ENCODE assay signal across 12 mouse cellular contexts in genomic region chr8:4510824-4511223, GRCm38 (mm10). TPM values are rescaled to one million over a fixed set of nuclear protein-coding genes. Genes with fewer than 3 reads are reported as not detected.
DNase-seq lines count a peak whose midpoint lies in the region; ATAC-seq and TF ChIP-seq lines count a peak whose summit lies in the region.
"Had no signal": no experiment of that assay in that cellular context is flagged by ENCODE, and none has a peak within 500 bp of the region (broad histone marks: within the 10 kb centered on the region; RNA-seq: fewer than 3 reads in every experiment).

No protein-coding gene starts in this region.

- no peak overlapping the region for H3K4me3 ChIP-seq in heart, embryonic 14.5 days (ENCODE audit: control insufficient read depth in 1 of 2, insufficient read depth in 1 of 2, low read depth in 1 of 2, low read length in 2 of 2)
- H3K4me3 ChIP-seq in midbrain, postnatal 0 days (ENCODE audit: low read depth, low read length), result no peak overlapping the region
- H3K4me3 ChIP-seq in midbrain, embryonic 11.5 days (ENCODE audit: low read depth, low read length), result no peak overlapping the region
- no peak overlapping the region for H3K4me3 ChIP-seq in embryonic facial prominence, embryonic 13.5 days
- H3K4me3 ChIP-seq in stomach, embryonic 14.5 days (ENCODE audit: low read depth, low read length), result no peak overlapping the region
- H3K4me3 ChIP-seq: megakaryocyte, embryonic 14.5 days; neural tube, embryonic 13.5 days had no signal

- peak overlapping the region; percentile 51 for H3K4me2 ChIP-seq in heart, embryonic 14.5 days (ENCODE audit: low read length)
- no peak overlapping the region for H3K4me2 ChIP-seq in midbrain, postnatal 0 days (ENCODE audit: low read depth, low read length, poor library complexity, severe bottlenecking)
- H3K4me2 ChIP-seq in midbrain, embryonic 11.5 days, result no peak overlapping the region
- H3K4me2 ChIP-seq in embryonic facial prominence, embryonic 13.5 days, result no peak overlapping the region
- no peak overlapping the region for H3K4me2 ChIP-seq in stomach, embryonic 14.5 days (replicated peaks; ENCODE audit: low read depth, low read length)
- H3K4me2 ChIP-seq: neural tube, embryonic 13.5 days had no signal

- peaks cover 41 to 84% of the 10 kb centered on the region in 2 experiments for H3K4me1 ChIP-seq in heart, embryonic 14.5 days (ENCODE audit: control insufficient read depth in 2 of 2, insufficient read depth in 2 of 2, low read length in 2 of 2)
- H3K4me1 ChIP-seq in midbrain, postnatal 0 days (ENCODE audit: insufficient read depth, low read length), result peaks cover 5% of the 10 kb centered on the region; the same call in 1 of the 2 replicates
- peaks cover 14% of the 10 kb centered on the region for H3K4me1 ChIP-seq in midbrain, embryonic 11.5 days (ENCODE audit: control insufficient read depth, insufficient read depth, low read length)
- H3K4me1 ChIP-seq in embryonic facial prominence, embryonic 13.5 days, result peaks cover 14% of the 10 kb centered on the region
- H3K4me1 ChIP-seq in stomach, embryonic 14.5 days (ENCODE audit: control insufficient read depth, insufficient read depth, low read length), result peaks cover 24% of the 10 kb centered on the region

- 80% methylated on average over 4 of the region's 4 CpGs for WGBS in heart, embryonic 14.5 days
- WGBS in midbrain, postnatal 0 days, result 84% methylated on average over 4 of the region's 4 CpGs
- WGBS in midbrain, embryonic 11.5 days, result 81% methylated on average over 4 of the region's 4 CpGs
- WGBS in embryonic facial prominence, embryonic 13.5 days, result 82% methylated on average over 4 of the region's 4 CpGs
- WGBS in stomach, embryonic 14.5 days, result 74% methylated on average over 4 of the region's 4 CpGs

- no peaks in the 10 kb centered on the region for H3K9me3 ChIP-seq in heart, embryonic 14.5 days (ENCODE audit: control insufficient read depth, low read length)
- no peaks in the 10 kb centered on the region for H3K9me3 ChIP-seq in midbrain, postnatal 0 days (ENCODE audit: low read length)
- no peaks in the 10 kb centered on the region for H3K9me3 ChIP-seq in midbrain, embryonic 11.5 days (ENCODE audit: control insufficient read depth, low read length)
- H3K9me3 ChIP-seq in embryonic facial prominence, embryonic 13.5 days, result no peaks in the 10 kb centered on the region
- no peaks in the 10 kb centered on the region for H3K9me3 ChIP-seq in stomach, embryonic 14.5 days (ENCODE audit: control insufficient read depth, low read depth, low read length)
- H3K9me3 ChIP-seq: megakaryocyte, embryonic 14.5 days; neural tube, embryonic 13.5 days had no signal

- no peak for DNase-seq in heart, adult 9 months (ENCODE audit: low spot score in 2 of 2)
- no peak for DNase-seq in midbrain, postnatal 0 days (ENCODE audit: low spot score)
- DNase-seq in midbrain, embryonic 11.5 days (ENCODE audit: low spot score, missing footprints), result no peak
- DNase-seq in adrenal gland, adult 8-10 months, result no peak
- DNase-seq: gastrocnemius, postnatal 36 days; kidney, postnatal 36 days had no signal

- no peak for ATAC-seq in heart, embryonic 14.5 days (ENCODE audit: insufficient number of reproducible peaks, insufficient read depth, low FRiP score, low read depth)
- no peak for ATAC-seq in midbrain, postnatal 0 days (ENCODE audit: low FRiP score)
- no peak for ATAC-seq in midbrain, embryonic 11.5 days (ENCODE audit: low FRiP score)
- no peak for ATAC-seq in embryonic facial prominence, embryonic 13.5 days (ENCODE audit: insufficient number of reproducible peaks, insufficient read depth, low FRiP score, low TSS enrichment, low read depth)
- ATAC-seq in stomach, embryonic 14.5 days (ENCODE audit: insufficient number of reproducible peaks, insufficient read depth, low FRiP score, low read depth), result no peak
- no peak for ATAC-seq in inflammation-experienced regulatory T-cells, adult 6 months

- peak; percentile 36 for TF ChIP-seq CTCF in midbrain, postnatal 0 days (IDR thresholded peaks at IDR 0.05)

- H3K27me3 ChIP-seq in heart, embryonic 14.5 days (ENCODE audit: control insufficient read depth, insufficient read depth, low read length), result no peaks in the 10 kb centered on the region
- H3K27me3 ChIP-seq in midbrain, postnatal 0 days (ENCODE audit: insufficient read depth, low read length), result no peaks in the 10 kb centered on the region
- H3K27me3 ChIP-seq in midbrain, embryonic 11.5 days (ENCODE audit: control insufficient read depth, insufficient read depth, low read length), result no peaks in the 10 kb centered on the region
- H3K27me3 ChIP-seq in embryonic facial prominence, embryonic 13.5 days, result no peaks in the 10 kb centered on the region
- no peaks in the 10 kb centered on the region for H3K27me3 ChIP-seq in stomach, embryonic 14.5 days (ENCODE audit: control insufficient read depth, insufficient read depth, low read length)
- H3K27me3 ChIP-seq: megakaryocyte, embryonic 14.5 days; neural tube, embryonic 13.5 days had no signal

- H3K9ac ChIP-seq in heart, embryonic 14.5 days (ENCODE audit: low read length), result 0 out of 2 replicates have a peak overlapping the region, but pooled peaks have one; percentile 62
- no peak overlapping the region for H3K9ac ChIP-seq in midbrain, postnatal 0 days (replicated peaks; ENCODE audit: low read length, poor library complexity, severe bottlenecking)
- no peak overlapping the region for H3K9ac ChIP-seq in midbrain, embryonic 11.5 days (ENCODE audit: low read length)
- H3K9ac ChIP-seq in embryonic facial prominence, embryonic 13.5 days, result no peak overlapping the region
- H3K9ac ChIP-seq in stomach, embryonic 14.5 days (replicated peaks; ENCODE audit: low read depth, low read length), result no peak overlapping the region
- H3K9ac ChIP-seq: neural tube, embryonic 13.5 days had no signal

- peaks cover 10% of the 10 kb centered on the region; the same call in 1 of the 2 replicates for H3K36me3 ChIP-seq in heart, embryonic 14.5 days (ENCODE audit: control insufficient read depth, insufficient read depth, low read length)
- no peaks in the 10 kb centered on the region for H3K36me3 ChIP-seq in midbrain, postnatal 0 days (ENCODE audit: insufficient read depth, low read length)
- no peaks in the 10 kb centered on the region for H3K36me3 ChIP-seq in midbrain, embryonic 11.5 days (ENCODE audit: control insufficient read depth, insufficient read depth, low read length)
- no peaks in the 10 kb centered on the region for H3K36me3 ChIP-seq in embryonic facial prominence, embryonic 13.5 days
- no peaks in the 10 kb centered on the region for H3K36me3 ChIP-seq in stomach, embryonic 14.5 days (ENCODE audit: control insufficient read depth, insufficient read depth, low read length)
- H3K36me3 ChIP-seq: neural tube, embryonic 13.5 days had no signal

- peak overlapping the region; percentile 93 to 98 for H3K27ac ChIP-seq in heart, embryonic 14.5 days (replicated peaks in 1 of 2; ENCODE audit: control insufficient read depth in 1 of 2, insufficient read depth in 1 of 2, low read depth in 2 of 2, low read length in 2 of 2)
- H3K27ac ChIP-seq in midbrain, postnatal 0 days (ENCODE audit: low read depth, low read length), result no peak overlapping the region
- no peak overlapping the region for H3K27ac ChIP-seq in midbrain, embryonic 11.5 days (ENCODE audit: low read depth, low read length)
- H3K27ac ChIP-seq in embryonic facial prominence, embryonic 13.5 days, result peak overlapping the region; percentile 35; the same call in 1 of the 2 replicates
- H3K27ac ChIP-seq in stomach, embryonic 14.5 days (ENCODE audit: low read length), result peak overlapping the region; percentile 89
- H3K27ac ChIP-seq: neural tube, embryonic 13.5 days had no signal

RNA-seq across cellular contexts. Expression of gene Cers4, which starts 18.0 kb away (rescaled TPM):
- polyA plus RNA-seq in heart, embryonic 14.5 days (2014; fragmentation: Nextera tagmentation; extraction: Ambion mirVana), result 52.9 and 57.9 TPM in 2 replicates
- 38.3 and 40.1 TPM in 2 replicates for total RNA-seq in midbrain, postnatal 0 days (2014; rRNA removed)
- 55.3 and 59.7 TPM in 2 replicates for polyA plus RNA-seq in midbrain, postnatal 0 days (2015; fragmentation: Nextera tagmentation; extraction: Ambion mirVana)
- polyA plus RNA-seq in midbrain, embryonic 11.5 days (2014; fragmentation: Nextera tagmentation; extraction: Ambion mirVana), result 12.7 and 15.0 TPM in 2 replicates
- 15.4 and 18.9 TPM in 2 replicates for polyA plus RNA-seq in embryonic facial prominence, embryonic 13.5 days (2015; fragmentation: Nextera tagmentation; extraction: Ambion mirVana)
- 44.6 and 46.2 TPM in 2 replicates for polyA plus RNA-seq in stomach, embryonic 14.5 days (2014; fragmentation: Nextera tagmentation; extraction: Ambion mirVana)
- 10 to 100 TPM; 28.5 to 49.4 (median 35.5) TPM for total RNA-seq in adrenal gland, adult 8-10 months (2022)
- 100 to 1,000 TPM in 2 of 3 experiments, 10 to 100 TPM in 1; 96.6 to 109 (median 102) TPM for polyA plus RNA-seq in inflammation-experienced regulatory T-cells, adult 6 months (2017; shearing (Covaris generic))

Comparison
In these comparisons a context has a peak if more than half of its experiments do, and no peak if none do; other contexts are left out.
1. H3K27ac ChIP-seq: peak in heart, embryonic 14.5 days (2 of 2), embryonic facial prominence, embryonic 13.5 days (single experiment) and stomach, embryonic 14.5 days (single experiment); none in midbrain, postnatal 0 days (single experiment) and midbrain, embryonic 11.5 days (single experiment).